Mouse (Mus musculus) liver, postnatal 0 days (tissue): ENCODE data around the gene Gm5426.

Source experiments
- CTCF ChIP-seq: sonication (generic); IDR thresholded peaks from 2 replicates; pipeline ENCODE4 v1.5.1; 2016; ENCODE audit warnings: antibody characterized with exemption, low read depth
- EP300 ChIP-seq: IDR thresholded peaks from 2 replicates; pipeline ENCODE4 v1.6.1; 2016; ENCODE audit warnings: antibody characterized with exemption, low read depth, mild to moderate bottlenecking

DNA sequence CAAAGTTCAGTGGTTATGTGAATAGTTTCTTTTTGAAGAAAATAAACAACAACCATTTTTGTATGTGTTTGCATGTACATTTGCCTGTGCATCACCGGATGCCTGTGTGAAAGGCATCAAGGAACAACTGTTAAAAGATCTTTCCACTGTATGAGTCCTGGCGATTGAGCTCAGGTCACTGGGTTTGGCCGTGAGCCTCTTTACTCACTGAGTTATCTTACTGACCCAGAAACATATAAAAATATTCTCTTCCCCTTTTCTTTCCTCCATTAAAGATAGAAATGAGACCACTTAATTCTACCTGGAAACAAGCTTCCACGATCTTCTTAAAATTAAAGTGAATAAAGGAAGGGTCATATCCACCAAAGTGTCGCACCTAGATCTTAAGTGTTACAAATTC, 10.2 kb downstream of the Gm5426 start:
- TF ChIP-seq CTCF (no peak), EP300 (no peak)
